Mouse (Mus musculus) stomach, postnatal 0 days (tissue): ENCODE results near the gene Srp54b.
"Not testable (repeated sequence)": the region's sequence is repeated elsewhere in the genome, so short reads cannot be mapped to it uniquely, and the experiment has no call there.

Experiments used
- CTCF ChIP-seq: IDR thresholded peaks from 2 replicates; pipeline ENCODE4 v1.5.1; 2016; ENCODE audit warnings: antibody characterized with exemption, low read depth, mild to moderate bottlenecking, moderate library complexity
- EP300 ChIP-seq: optimal IDR thresholded peaks from 2 replicates; pipeline ENCODE3; 2016; ENCODE audit warnings: antibody characterized with exemption

DNA sequence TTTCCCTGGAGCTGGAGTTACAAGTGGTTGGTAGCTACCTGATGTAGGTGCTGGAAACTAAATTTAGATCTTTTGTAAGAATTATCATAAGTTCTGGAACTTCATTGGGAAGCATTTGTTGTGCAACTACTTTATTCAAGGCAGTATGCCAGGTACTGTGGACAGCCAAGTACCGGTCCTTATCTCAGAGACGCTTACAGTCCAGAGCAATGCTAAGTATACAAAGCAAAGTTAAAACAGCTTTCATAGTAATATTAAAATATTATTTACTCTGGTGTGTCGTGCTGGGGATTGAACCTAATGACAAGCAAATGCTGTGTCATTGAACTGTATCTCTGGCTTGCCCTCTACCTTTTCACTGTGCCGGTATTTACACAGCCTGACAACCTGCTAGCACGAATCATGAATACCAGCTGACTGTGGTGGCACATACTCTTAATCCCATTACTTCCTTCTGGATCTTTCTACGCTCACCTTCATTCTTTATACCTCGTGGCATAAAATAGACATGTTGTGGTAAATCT lies 12.2 kb downstream of the Srp54b start:
- TF ChIP-seq CTCF, EP300: not testable (repeated sequence)
